Mouse (Mus musculus): ENCODE results near the gene Foxo6.

- TF ChIP-seq EP300 (IDR thresholded peaks at IDR 0.05; ENCODE audit: insufficient read depth, low read depth, low read length) (no peak), CTCF (IDR thresholded peaks at IDR 0.05; ENCODE audit: low read depth, low read length) (no peak)
Observed at GRCm38 (mm10) chr4:120262726-120263125, 24.4 kb downstream of the Foxo6 start.
